Mouse (Mus musculus) adrenal gland (tissue): Measurements from ENCODE around the gene Ccdc65.
"Not testable (repeated sequence)": the region's sequence is repeated elsewhere in the genome, so short reads cannot be mapped to it uniquely, and the experiment has no call there.

Experiments used
- intact Hi-C: fragments of 180-260 bp; cut with DNase I; formaldehyde crosslinking; loops from one replicate; pipeline ENCODE4 v1.15.1; 2025

The Ccdc65 gene

DNA sequence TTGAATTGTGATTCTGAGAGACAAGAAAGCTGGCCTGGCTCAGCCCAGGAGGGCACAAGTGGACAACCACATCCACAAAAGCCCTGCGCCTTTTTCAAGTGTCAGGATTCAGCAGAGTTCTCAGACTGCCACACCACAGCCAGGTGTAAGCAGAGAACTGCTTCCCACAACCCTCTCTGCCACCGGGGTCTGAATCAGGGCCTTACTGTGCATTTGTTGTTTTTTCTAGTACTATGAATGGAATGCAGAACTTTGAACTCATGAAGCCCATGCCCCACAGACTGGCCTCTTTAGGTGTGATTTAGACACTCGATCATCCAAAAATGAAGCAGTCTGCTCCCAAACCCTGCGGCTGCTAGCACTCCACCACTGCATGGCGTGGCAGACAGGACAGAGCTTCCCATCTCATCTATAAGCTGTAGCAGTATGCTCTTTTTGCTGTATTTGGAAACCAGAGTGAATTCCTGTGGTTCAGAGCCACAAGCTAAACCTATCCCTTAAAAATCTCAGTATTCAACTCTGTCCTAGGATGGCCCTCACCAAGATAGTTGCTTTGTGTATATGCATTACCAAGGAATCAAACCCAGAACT lies 26.1 kb downstream of the Ccdc65 start:
- intact Hi-C loops = no loop called here

DNA sequence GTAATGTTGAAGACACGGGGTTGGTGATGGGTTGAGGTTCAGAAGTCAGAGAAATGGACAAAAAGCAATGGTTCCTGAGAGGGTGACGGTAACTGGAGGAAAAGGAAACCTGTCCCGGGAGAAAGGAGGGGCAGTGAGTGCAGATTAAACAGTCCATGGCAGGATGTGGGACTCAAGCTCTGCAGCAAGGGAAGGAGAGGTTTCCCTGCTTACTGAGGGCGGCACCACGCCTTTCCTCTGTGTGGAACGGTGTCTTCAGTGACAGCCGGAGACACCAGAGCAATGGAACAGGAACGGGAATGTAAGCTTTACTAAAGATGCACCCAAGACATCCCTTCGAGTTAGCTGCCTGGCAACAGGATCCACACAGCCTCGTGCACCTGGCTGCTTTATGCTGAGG lies 28.5 kb downstream of the Ccdc65 start:
- intact Hi-C loops = no loop called here

DNA sequence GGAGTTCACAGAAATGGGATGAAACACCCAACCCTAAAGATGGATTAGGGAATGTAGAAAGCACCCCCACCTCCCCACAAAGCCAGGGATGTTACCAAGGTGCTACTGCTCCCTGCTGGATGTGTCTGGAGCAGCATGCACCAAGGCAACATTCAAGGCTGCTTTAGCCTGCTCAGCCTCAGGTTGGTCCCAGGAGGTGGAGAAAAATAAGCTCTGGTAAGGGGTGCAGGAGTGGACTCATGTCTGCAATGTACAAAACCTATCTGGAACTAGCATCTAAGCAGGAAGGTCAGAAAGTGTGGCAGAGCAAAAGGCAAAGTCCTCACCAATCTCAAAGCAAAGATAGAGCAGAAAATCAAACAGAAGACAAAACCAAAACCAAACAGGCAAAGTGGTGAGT lies 29.9 kb downstream of the Ccdc65 start:
- intact Hi-C loops = no loop called here

DNA sequence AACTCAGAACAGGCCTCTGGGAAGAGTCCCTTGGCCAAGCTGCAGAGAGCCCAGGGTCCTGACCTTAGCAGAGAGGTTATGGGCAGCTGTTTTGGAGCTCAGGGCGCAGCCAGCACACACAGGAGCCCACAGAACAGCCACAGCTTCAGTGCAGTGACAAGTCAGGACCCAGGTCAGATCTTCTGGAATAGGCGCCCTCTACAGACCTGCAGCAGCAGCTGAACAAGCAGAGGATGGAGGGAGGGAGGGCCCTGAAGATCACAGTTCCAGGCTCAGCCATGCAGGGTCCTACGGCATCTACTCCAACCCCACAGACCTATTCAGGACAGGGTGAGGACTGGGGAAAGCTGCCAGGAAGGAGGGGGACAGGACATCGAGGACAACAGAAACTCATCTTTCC lies 30.8 kb downstream of the Ccdc65 start:
- intact Hi-C loops = no loop called here

GRCm38 (mm10) chr15:98740219-98740618 lies 32.2 kb downstream of the Ccdc65 start:
- intact Hi-C loops = no loop called here

- intact Hi-C loops = no loop called here
Measured at GRCm38 (mm10) chr15:98742766-98743428, 34.9 kb downstream of the Ccdc65 start.

DNA sequence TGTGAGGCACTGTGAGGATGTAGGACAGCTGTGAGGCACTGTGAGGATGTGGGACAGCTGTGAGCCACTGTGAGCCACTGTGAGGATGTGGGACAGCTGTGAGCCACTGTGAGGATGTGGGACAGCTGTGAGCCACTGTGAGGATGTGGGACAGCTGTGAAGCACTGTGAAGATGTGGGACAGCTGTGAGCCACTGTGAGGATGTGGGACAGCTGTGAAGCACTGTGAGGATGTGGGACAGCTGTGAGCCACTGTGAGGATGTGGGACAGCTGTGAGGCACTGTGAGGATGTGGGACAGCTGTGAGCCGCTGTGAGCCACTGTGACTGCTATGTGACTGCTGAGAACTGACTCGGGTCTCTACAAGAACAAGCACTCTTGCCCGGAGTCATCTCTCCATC lies 35.9 kb downstream of the Ccdc65 start:
- intact Hi-C loops = not testable (repeated sequence)

DNA sequence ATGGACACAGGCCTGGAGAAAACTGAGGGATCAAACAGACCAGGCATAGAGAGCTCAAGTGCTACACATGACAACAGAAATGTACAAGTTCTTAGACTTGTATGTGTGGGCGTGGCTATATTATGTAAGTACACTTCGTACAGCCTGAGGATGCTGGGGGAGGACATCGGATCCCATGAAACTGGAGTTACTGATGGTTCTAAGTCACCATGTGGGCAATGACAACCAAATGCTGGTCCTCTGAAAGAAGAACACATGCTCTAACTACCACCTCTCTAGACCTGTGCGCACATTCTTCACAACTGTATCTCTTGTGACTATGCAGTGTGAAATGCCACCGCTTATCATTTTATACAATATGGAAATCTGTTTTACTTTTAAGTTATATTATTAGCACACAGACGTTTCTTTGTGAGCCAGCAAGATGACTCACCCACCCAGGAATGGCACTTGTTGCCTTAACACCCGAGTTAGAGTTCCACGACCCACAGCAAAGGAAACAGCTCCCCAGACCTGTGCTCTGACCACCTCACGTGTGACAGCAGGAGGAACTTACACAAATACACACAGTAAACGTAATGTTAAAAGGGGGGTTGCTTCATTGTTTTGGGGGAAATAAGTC lies 38.4 kb downstream of the Ccdc65 start:
- intact Hi-C loops = no loop called here

- intact Hi-C loops = no loop called here
Measured at GRCm38 (mm10) chr15:98747296-98747695, 39.3 kb downstream of the Ccdc65 start.

DNA sequence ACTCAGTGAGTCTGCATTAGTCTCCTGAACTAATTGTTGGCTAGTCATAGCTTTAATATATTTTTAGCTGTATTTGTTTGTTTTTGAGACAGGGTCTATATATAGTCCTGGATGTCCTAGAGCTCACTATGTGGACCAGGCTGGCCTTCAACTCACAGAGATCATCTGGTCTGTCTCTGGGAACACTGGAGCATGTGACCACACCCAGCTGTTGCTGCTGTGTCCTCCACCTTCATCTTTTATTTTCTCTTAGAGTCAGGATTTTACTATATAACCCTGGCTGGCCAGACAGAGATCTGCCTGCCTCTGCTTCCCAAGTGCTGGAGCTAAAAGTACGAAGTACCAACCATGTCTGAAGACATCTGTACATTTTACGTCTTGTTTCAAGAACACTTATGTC lies 41.1 kb downstream of the Ccdc65 start:
- intact Hi-C loops = no loop called here

DNA sequence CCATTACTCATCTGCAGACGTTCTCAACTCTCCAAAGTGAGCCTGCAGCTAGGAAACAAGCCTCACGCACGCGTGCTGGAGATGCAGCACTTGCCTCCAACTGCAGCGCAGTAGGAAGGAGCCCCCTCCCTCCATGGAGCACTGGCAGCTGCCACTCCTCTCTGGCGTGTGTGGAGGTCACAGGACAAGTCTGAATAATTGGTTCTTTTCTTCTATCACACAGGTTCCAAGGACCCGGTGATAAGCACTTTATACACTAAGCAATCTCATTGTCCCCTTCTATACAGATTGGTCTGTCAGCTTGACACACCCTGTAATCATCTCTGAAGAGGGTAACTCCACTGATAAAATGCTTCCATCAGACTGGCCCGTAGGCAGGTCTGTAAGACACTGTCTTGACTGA lies 45.0 kb downstream of the Ccdc65 start:
- intact Hi-C loops = no loop called here

DNA sequence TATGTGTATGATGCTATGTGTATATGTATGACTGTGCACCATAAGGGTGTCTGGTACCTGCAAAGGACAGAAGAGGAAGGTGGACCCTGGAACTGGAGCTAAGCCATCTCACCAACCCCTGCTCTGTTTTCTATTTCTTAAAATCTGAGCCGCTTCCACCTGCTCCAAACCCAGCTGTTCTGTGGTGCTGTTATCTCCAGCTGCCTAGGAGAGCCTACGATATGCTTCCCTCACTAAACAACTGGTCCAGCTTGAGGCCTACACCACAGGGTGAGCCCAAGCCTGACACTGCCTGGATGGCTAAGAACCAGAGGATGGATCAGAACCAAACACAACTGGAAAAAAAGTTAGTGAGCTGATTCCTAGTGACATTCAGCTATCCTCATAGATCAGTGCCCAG lies 46.1 kb downstream of the Ccdc65 start:
- intact Hi-C loops = no loop called here

DNA sequence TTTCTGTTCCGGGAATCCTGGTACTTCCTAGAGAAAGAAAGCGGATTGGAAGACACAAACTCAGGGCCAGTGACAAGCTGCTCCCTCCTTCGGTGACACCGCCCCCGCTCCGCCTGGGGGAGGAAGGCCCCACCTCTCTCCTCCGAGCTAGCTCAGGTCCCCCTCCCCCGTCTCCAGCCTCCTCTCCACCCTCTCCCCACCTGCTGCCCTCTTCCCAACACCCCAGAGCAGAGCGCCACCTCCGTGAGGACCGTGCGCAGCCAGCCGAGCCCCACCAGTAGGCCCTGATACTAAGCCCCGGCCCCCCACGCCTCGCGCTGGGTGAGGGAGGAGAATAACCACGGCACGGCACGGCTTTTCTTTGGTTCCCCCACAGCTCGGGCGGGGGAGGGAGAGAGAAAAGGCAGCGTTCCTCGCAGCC lies 54.2 kb downstream of the Ccdc65 start:
- intact Hi-C loops = no loop called here

GRCm38 (mm10) chr15:98762670-98763529 lies 54.9 kb downstream of the Ccdc65 start, which contains the start of gene Arf3:
TSS of gene Arf3 (minus strand) at chr15:98763214.
- intact Hi-C loops = no loop called here

GRCm38 (mm10) chr15:98765929-98766328 lies 57.9 kb downstream of the Ccdc65 start:
- intact Hi-C loops = loop anchor here (5.0 kb wide), 1 partner anchor 36 kb away; no protein-coding TSS in a partner anchor

DNA sequence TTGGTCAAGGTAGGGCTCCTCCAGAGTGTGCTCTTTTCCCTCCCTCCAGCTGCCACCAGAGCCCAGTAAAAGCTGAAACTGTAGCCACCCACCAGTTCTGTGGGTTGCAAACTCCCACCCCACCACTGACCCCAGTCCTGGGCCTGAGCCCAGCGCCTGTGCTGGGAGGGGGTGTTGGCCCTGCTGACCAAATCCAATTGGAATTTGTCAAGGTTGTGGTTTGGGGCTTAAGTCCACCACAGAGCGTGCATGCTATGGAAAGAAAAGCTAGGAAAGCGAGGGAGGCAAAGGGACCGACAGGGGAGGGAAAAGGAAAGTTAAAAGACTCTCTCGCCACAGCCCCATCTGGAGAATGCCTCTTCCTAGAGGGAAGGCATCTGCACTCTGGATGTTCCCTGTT lies 60.3 kb downstream of the Ccdc65 start:
- intact Hi-C loops = loop anchor here (5.0 kb wide), 1 partner anchor 34 kb away; no protein-coding TSS in a partner anchor

- intact Hi-C loops = no loop called here
Measured at GRCm38 (mm10) chr15:98771813-98772425, 63.9 kb downstream of the Ccdc65 start.

DNA sequence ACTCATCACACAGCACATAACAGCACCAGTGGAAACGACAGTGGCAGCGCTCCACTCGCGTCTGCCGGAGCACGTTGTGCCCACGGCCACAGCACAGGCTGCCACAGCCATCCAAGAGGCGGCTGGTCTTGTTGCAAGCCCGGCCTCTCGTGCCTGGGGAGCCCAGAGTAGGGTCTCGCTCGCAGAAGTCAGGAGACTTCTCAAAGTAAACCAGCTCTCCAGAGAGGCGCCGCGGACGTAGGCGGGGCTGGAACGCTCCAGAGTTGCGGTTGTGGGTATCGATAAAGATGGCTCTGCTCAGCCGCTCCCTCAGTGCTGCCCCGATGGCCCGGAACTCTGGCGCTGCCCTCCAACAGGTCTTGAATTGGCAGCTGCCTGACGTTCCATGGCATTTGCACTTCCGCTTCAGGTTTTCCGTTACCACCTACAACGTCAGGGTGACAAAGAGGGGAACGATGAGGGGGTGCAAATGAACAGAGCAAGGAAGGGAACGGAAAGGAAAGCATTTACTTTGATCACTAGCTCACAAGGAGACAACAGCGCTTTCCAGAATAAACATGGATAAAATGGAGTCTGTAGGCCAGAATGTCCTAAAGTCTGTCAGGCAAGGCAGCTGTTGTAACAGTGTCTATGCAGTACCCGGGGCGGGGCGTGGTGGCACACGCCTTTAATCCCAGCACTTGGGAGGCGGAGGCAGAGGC lies 64.7 kb downstream of the Ccdc65 start:
- intact Hi-C loops = no loop called here
